Mouse (Mus musculus) right cerebral cortex, postnatal 4 days (tissue): ENCODE data around the gene Rbm10.

Source experiments
- DNase-seq: peaks from one replicate; pipeline ENCODE4 v3.0.0-alpha.2; 2022

Rbm10 gene

DNA sequence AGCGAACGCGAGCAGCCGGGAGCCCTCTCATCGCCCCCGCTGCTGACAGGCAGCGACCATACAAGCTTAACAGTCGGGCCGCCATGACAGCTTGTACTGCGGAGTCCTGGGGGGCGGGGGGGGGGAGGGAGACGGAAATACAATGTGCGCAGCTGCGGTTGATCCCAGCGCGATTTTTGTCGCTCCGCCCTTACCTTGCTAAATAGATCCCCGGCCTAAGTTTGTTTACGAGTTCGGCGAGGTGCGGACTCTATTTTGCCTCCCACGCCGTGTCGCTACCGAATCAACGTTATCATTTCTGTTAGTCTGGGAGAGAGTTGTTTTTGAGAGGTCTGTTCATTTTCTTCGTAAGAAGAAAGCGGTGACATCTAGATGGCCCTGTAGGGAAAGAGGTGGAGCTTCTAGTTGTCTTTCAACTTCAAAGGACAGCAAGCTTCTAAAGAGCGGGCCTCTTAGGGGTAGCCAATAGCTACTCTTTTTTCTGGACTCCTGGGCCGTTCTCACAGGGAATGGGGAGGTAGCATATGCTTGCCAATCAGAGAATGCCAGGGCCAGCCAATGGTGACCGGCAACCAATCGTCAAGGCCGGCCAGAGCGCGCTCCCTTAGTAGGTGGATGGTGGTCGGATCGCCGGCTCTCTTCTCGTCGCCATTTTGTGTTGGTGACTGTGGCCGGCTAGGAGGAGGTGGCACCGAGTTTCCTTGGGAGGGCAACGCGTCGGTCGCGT lies at the start of gene Rbm10, which contains the start of gene Ndufb11:
Gene Rbm10 (plus strand): TSS at position 328 of the 727 bp plus-strand sequence.
Gene Ndufb11 (minus strand): TSS at position 444 of the 727 bp plus-strand sequence.
- peak; percentile 61 for DNase-seq

GRCm38 (mm10) chrX:20571024-20571423 lies 46.3 kb upstream of the Rbm10 start:
- no peak for DNase-seq

GRCm38 (mm10) chrX:20572683-20573082 lies 44.6 kb upstream of the Rbm10 start:
- DNase-seq: no peak

DNA sequence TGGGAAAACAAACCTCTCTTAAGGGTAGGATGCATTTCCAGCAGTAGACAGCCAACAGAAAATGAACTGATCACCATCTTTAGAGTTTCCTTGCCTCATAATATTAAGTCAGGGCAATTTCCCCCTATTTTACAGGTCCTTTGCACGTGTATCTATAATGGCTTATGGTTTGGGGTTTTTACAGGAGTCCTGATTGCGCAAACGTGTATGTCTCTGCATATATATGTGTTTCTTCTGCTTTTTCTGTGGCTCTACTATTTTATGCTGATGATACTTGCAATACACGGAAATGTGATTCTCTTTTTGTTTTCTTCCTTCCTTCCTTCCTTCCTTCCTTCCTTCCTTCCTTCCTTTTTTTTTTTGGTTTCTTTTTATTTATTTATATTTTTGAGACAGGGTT lies 43.4 kb upstream of the Rbm10 start:
- no peak for DNase-seq

GRCm38 (mm10) chrX:20587968-20588367 lies 29.3 kb upstream of the Rbm10 start:
- peak; percentile 2 for DNase-seq

DNA sequence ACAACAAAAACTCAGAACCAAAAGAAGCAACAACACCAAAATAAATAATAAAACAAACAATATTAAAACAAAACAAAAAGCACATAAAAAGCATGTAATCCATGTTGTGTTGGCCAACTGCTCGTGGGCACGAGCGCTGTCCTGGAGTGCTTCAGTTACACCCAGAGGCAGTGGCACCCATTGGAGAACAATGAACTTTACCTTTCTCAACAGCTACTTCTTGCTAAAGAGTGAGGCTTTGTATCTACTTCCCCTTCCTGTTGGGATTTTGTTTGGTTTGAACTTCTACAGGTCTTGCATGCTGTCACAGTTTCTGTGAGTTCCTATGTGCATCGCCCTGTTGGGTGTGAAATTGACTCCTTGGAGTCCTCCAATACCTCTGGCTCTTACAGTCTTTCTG lies 8.8 kb upstream of the Rbm10 start:
- no peak for DNase-seq

DNA sequence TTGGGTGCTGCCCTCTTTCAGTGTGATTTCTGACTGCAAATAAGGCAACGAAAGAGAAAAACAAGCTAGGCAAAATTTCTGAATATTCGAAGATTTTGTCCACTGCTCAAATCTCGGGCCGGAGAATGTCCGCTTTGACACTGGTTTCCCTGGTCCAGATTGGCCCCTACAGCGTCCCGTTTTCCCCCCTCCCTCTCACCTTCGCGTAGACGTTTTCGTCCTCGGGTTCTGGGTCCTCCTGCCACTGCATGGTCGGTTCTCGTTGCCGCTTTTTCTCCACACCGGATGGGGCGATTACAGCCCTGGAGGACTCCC lies 485 bp upstream of the Rbm10 start:
- no peak for DNase-seq

GRCm38 (mm10) chrX:20617903-20618399 lies 648 bp downstream of the Rbm10 start:
- peak; percentile 55 for DNase-seq

DNA sequence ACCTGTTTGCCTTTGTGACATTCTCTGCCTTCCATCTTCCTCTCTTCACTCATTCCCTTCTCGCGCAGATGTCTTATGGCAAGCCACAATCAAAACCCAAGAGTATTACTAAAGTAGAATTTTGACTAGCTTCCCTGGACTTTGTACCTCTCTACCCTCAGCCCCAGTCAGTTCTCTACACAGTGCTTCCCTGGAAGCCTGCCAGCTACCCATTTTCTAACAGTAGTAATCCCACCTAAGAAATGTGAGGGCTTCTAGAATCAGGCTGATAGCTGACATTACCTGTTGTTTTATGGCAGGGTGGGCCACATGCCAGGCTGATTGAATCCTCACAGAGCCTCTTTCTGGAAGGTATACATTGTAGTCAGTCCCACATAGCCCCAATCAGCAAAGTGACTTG lies 20.8 kb downstream of the Rbm10 start:
- DNase-seq: no peak

GRCm38 (mm10) chrX:20644780-20645179 lies 27.5 kb downstream of the Rbm10 start:
- DNase-seq: no peak

- DNase-seq: no peak
Observed at GRCm38 (mm10) chrX:20657593-20657992, 40.3 kb downstream of the Rbm10 start.

- DNase-seq: peak; percentile 73
Observed at GRCm38 (mm10) chrX:20658026-20658652, 40.8 kb downstream of the Rbm10 start, which contains the start of gene Uba1. Uba1 (plus strand) TSS chrX:20658326.

DNA sequence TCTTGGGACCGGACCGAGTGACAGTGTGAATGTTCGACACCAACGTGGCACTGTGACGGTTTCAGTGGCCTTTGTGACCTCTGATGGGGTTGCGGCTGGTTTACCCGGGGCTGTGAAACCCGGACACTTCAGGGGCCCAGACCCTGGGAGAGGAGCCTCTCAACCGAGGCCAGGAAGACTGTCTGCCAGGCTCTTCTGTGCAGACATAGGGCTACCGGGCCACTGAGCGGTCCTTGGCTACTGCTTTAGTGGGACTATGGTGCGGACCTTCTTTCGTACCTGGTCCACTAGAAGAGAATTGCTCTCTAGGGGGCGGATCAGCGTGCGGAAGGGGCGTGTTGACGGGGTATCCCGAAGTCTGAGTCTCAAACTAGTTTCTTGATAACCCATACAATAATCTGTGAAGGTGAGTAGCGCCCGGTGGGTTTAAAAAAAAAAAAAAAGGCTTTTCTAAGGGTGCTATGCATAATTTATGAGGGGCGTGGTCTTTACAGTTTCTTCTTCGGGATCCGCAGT lies 41.6 kb downstream of the Rbm10 start:
- DNase-seq: no peak

- no peak for DNase-seq
Observed at GRCm38 (mm10) chrX:20662317-20662715, 45.0 kb downstream of the Rbm10 start.

DNA sequence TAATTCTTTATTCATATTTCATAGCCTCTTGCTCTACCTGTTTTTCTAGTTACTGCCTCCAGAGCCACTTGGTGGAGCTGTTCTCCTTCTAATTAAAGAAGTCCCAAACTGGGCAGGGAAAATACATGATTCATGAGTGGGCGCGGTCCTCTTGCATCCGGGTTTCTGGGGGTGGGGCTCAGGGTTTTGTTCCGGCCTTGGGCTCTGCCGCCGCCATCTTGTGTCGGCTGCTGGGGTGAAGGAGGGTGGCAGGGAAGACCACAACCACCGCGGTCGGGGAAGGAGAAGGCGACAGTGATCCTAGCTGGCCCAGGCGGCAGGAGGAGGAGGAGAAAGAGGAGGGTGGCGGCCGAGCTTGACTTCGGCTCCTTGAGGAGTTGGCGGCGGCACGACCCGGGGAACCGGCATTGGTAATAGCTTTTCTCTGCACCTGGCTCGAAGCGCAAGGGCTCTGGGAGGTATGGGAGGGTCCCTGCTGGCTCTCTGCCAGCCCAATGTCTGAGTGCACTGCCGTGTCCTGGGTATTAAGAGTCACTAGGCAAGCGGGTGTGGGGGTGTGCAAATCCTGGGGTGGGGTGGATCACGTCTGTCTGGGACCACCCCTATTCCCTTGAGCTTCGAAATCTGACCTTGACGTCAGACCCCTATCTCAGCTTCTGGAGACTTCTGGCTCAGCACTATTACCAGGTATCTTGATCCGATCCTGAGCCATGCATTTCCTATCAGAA lies 45.6 kb downstream of the Rbm10 start:
- peak; percentile 70 for DNase-seq

DNA sequence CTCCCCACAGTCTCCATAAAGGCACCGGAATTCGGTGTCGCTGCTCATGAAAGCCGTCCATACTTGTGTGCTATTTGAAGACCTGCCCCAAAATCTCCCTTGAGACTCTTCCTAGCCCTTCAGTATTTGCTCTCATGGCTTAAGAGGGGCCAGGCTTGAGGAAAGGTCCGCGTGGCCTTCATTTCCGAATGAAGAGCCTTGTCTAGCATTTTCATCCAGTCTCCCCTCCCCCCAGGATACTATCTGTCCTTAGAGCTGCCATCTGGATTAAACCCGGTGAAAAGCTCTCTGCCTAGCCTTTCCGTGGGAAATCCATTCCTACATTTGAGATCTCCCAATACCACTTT lies 46.1 kb downstream of the Rbm10 start:
- DNase-seq: no peak

- peak; percentile 67 for DNase-seq
Observed at GRCm38 (mm10) chrX:20687519-20688067, 70.3 kb downstream of the Rbm10 start, which contains the start of gene Cdk16. Cdk16 (plus strand) TSS chrX:20687954.

DNA sequence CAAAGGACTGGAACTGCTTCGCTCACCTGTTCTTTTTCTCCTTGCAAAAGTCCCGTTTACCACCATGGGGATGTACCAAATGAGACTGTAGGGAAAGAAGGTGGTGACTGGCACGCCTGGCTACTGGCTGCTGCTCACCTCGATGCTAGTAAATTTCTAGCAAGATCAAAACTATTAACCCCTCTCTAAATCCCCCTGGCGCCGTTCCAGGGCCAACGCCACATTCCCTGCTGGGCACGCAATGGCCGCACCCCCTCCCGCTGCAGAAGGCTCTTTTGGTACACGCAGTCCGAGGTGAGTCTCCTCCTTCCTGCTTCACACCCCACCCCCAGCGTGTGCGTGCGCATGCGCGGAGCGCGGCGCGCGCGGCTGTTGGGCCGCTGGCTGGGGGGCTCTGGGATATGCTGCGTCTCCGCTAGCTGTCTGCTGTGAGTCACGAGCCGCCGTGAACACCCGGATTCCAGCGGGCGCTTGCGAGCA lies 70.8 kb downstream of the Rbm10 start:
- DNase-seq: peak; percentile 79

DNA sequence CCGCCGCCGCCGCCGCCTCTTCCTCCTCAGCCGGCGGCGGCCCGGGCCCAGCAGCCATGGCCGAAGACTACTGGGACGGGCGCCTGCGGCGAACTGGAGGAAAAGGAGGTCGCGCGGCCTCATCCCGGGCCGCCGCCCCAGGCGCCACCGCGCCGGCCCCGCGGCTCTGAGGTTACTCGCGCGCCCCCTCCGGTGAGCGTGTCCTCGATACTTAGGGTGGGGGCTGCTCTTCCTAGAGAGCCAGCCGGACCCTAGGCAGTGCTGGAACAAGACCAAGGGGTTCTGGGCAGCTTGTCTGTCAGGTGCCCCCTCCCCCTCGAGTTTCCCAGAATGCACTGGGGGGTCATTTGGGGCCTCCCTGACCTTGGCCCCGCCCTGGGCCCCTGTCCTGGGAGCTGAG lies 71.3 kb downstream of the Rbm10 start:
- DNase-seq: peak; percentile 54

- no peak for DNase-seq
Observed at GRCm38 (mm10) chrX:20691566-20691965, 74.3 kb downstream of the Rbm10 start.

DNA sequence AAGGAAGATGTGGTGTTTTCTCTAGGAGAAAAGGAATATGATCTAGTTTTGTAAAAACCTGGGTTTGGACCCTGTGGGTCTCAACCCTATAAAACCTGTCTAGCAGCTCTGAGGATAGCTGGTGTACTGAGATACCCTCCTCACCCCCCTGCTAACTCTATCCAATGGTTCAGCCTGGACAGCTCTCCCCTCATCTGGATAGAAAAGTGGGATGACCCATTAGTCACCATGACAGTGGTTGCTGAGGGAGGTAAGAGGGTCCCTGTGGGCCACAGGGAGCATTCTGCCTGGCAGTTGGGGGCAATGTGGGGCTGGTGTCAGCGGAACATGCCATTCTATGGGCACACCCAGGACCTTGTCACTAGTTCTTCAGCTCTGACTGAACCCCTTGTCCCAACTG lies 75.3 kb downstream of the Rbm10 start:
- no peak for DNase-seq

GRCm38 (mm10) chrX:20695842-20696241 lies 78.5 kb downstream of the Rbm10 start:
- no peak for DNase-seq
